Mouse (Mus musculus): Measurements from ENCODE around the gene Rpl29.

Gene Rpl29

DNA sequence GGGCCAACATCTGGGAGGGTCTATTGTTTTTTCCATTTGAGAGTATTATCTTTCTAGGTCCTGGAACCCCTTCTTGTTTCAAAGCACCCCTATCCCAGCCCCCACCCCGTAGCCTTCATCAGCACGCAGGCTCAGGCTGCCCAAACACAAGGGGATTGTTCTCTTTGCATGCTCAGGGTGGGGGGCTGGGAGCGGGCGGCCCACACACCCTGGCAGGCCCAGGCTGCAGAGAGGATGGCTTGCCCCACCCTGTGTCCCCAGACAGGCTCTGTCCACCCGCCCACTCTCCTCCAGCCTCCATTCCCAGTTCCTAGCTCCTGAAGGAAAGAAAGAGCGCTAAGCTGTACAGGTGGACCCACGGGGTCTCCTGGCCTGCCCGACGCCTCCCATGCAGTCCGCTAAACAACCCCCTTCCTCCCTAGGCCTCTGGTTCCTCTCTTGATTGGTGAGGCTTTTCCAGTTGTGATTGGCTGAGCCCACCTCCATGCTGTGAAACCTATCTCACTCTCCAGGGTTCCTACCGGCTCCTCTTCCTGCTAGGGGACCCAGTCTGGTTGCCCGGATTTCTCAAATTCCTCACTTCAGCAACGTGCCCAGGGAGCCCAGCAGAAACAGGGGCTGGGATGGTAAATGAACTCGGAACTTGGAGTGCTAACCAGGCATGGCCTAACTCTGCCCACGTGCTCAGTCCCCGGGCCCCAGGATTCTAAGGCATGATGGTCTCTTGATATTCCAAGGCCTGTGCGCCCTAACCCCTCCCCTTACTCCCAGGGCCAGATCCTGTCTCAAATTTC, 25.8 kb downstream of the Rpl29 start:
- no peak for DNase-seq (ENCODE audit: low read depth, low spot score)

DNA sequence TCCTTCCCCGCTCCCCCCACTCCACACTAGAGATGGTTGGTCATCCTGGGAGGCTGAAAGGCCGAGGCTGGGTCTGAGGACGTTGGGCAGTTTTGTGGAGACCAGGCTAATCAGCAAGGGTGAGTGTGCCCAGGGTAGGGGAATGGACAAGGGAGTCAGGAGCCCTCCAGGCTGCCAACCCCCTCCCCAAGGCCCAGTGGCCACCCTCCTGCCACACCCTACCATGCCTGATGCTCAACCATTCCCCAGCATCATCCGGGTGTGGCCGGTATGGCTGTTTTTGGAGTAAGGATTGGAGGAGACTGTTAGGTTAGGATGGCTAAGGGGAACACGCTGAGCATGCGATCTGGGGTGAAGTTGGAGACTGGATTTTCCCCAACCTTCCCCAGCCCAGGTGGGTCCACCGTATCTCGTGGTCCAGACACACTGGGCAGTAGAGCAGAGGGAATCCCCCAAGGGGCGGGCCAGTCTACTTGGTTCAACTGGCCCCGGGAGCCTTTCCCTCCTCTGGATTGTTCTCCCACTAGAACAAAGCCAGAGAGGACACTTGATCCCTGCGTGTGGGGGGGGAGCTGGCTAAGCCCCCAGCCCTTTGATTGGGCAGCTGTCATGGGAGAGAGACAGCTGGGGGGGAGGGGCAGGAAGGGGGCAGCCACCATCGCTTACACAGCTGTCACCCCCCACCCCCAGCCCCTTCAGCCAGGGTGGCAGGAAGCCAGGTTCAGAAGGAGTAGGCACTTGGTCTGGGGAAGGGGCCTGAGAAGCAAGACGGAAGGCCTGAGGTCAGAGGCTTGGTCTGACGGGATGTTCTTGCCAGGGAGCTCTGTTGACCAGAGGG, 27.3 kb downstream of the Rpl29 start:
- no peak for DNase-seq (ENCODE audit: low read depth, low spot score)

DNA sequence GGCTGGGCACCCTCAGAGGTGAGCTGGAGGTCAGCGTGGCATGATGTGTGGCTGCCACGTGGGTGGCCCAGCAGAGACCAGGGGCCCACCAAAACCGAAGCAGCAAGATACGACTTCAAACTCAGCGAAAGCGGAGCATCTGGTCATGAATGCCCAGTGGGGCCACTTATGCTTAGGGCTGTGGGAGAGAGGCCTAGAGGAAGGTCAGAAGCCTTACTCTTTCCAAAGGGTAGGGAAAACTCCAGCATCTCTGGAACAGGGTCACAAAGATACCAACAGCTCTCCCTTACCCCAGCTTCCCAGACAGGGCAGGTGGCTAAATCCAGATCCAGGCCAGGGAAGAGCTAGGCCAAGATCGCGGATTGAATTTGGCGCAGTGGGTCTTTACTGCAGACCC, 27.9 kb downstream of the Rpl29 start:
- DNase-seq (ENCODE audit: low read depth, low spot score) = no peak

DNA sequence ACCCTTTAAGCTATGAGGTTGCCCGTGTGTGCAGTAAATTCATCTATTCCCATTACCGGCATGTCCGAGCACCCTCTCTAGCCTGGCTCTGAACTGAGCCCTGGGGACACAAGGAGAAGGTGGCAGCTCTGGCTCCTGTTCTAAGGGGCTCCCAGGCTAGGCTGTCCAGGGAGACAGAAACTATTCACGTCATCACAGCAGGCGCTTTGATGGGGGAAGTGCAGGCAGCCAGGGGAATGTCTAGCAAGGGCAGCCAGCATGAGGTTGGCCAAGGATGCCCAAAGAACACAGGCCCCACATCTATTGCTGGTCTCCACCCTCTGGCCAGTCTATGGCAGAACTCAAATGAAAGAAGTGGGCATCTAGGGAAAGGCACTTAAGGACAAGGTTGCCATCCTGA, 28.7 kb downstream of the Rpl29 start:
- no peak for DNase-seq (ENCODE audit: low read depth, low spot score)

DNA sequence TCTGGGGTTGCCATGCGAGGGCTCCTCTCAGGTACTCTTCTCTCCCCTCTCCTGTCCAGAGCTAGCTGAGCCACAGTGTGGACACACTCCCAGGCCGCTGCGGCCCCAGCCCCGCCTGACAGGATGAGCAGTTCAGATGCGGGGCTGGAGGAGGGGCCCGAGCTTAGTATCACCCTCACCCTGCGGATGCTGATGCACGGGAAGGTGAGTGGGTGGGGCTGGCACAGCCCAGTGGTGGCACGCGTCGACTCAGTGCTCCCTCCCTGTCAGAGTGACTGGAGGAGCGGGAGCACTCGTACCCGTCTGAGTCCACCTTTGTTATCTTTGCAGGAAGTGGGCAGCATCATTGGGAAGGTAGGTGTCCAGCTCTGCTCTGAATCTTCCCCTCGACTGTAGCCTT, 30.7 kb downstream of the Rpl29 start:
- no peak for DNase-seq (ENCODE audit: low read depth, low spot score)

DNA sequence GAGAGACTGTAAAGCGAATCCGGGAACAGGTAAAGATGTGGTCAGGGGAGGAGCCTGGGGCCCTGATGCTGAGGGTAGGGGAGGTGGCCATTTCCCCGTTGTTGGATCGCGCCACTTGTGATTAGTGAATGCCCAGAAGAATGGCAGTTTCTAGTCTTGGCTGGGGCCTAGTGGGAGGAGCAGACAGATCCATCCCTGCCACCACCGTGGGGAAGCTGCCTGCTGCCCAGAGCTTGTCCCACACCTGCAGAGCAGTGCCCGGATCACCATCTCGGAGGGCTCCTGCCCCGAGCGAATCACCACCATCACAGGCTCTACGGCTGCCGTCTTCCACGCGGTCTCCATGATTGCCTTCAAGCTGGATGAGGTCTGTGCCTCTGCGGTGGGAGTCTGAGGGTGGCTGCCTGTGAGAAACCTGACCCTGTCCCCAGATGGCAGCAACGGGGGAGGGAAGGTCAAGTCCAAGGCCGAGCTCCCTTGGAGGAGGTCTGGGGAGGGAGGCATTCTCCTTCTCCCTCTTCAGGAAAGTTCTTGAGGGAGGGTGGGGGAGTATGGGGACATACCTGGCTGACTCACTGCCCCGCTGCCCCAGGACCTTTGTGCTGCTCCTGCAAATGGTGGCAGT, 31.3 kb downstream of the Rpl29 start:
- no peak for DNase-seq (ENCODE audit: low read depth, low spot score)

DNA sequence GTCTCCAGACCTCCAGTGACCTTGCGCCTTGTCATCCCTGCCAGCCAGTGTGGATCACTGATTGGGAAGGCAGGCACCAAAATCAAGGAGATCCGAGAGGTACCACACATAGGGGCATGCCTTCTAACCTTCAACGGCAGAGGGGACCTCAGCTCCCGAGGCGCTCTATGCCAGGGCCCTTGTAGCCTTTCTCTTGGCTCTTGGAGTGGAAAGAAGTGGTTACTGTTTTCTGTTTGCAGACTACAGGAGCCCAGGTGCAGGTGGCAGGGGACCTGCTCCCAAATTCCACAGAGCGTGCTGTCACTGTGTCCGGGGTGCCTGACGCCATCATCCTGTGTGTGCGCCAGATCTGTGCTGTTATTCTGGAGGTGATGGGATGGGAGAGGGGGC, 31.8 kb downstream of the Rpl29 start:
- no peak for DNase-seq (ENCODE audit: low read depth, low spot score)

DNA sequence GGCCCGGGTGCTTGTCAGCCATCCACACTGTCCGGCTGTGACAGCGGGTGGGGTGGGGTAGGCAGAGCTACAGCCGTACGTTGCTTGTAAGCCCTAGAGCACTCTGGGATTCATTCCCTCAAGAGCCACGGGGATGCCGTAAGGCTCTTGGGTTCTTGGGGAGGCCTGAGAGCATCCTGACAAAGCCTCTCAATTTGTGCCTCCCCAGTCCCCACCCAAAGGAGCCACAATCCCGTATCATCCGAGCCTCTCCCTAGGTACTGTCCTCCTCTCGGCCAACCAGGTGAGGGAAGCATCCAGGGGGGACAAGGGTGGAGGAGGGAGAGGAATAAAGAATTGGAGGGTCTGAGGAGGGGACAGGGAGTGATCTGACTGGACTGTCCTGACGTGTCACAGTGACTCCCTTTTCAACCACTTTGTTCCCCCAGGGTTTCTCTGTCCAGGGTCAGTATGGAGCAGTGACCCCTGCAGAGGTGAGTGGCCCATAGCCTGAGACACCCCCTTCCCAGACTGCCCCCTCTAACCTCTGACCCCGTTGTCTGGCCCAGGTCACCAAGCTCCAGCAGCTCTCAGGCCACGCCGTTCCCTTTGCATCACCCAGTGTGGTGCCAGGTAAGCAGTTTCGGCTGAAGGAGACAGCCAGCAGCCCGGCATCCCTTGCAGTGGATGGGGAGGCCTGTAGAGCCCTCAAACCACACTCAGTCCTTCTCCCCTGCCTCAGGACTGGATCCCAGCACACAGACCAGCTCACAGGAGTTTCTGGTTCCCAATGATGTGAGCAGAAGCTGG, 32.6 kb downstream of the Rpl29 start:
- DNase-seq (ENCODE audit: low read depth, low spot score) = no peak

DNA sequence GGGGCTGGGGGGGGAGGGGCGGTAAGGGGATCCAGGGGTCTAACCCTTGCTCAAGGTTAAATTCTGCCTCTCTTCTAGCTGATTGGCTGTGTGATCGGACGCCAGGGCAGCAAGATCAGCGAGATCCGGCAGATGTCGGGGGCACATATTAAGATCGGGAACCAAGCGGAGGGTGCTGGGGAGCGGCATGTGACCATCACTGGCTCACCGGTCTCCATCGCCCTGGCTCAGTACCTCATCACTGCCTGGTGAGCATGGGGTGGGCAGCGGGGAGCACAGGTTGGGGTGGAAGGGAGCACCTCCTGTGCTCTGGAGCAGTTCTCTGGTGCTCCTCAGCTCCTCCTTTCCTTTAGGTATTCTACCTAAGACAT, 33.2 kb downstream of the Rpl29 start:
- DNase-seq (ENCODE audit: low read depth, low spot score) = no peak

DNA sequence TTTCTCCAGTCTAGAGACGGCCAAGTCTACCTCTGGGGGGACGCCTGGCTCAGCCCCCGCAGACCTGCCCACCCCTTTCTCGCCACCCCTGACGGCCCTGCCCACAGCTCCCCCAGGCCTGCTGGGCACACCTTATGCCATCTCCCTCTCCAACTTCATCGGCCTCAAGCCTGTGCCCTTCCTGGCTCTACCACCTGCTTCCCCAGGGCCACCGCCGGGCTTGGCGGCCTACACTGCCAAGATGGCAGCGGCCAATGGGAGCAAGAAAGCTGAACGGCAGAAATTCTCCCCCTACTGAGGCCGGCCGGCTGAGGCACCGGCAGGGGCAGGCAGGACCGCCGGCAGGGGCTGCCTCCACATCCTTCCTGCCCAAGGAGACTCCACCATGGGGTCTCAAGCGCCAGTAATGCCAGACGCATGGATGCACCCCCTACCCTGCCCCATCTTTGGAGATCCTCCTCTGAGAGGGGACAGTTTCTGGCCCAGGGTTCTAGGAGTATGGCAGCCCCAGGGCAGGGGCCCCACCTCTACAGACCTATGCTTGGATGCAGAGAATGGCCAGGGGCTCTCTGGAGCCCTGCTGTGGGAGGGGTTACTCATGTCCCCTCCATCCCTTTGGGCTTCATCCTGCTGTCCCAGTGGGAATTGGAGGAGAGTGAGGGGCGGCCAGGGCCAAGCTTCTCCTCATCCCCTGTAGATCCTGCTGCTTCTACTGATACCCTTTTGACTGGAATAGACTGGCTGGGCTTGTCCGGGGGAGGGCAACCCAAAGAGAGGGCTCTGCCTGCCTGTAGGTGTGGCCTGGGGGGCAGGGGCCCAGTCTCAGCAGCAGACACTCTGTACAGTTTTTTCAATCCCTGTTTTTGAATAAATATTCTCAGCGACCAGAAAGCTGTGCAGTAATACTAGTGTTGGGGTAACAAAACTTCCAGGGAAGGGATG, 34.1 kb downstream of the Rpl29 start:
- DNase-seq (ENCODE audit: low read depth, low spot score) = no peak

DNA sequence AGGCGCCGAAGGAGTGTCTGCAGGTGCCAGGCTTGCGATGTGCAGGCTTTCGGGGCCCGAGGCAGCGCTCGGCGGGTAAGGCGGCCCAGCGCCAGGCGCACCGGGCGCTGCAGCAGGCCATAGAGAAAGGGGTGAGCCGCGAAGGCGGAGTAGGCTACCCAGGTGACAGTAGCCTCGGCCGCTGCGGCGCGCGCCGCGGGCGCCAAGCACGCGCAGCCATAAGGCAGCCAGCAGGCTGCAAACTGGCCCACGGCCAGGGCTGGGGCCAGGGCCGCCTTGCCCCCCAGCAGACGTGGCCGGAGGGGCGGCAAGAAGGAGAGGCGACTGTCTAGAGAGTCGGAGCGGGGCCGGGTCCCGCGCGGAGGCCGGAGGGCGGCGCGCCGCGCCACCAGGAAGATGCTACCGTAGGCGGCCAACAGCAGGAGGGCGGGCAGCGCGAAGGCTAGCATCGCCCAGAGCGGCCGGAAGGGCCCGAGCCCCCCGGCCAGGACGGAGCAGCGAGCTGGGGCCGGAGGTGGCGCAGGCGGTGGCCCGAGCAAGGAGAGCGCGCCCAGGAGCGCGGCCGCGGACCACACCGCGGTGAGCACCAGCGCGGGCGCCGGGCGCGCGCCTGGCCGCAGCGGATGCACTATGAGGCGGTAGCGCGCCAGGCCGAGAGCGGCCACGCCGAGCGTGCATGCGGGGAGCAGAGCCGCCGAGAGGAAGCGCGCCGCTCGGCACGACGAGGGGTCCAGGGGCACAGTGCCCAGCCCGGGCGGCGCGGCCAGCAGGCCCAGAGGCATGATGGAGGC, 35.7 kb downstream of the Rpl29 start:
- no peak for DNase-seq (ENCODE audit: low read depth, low spot score)

DNA sequence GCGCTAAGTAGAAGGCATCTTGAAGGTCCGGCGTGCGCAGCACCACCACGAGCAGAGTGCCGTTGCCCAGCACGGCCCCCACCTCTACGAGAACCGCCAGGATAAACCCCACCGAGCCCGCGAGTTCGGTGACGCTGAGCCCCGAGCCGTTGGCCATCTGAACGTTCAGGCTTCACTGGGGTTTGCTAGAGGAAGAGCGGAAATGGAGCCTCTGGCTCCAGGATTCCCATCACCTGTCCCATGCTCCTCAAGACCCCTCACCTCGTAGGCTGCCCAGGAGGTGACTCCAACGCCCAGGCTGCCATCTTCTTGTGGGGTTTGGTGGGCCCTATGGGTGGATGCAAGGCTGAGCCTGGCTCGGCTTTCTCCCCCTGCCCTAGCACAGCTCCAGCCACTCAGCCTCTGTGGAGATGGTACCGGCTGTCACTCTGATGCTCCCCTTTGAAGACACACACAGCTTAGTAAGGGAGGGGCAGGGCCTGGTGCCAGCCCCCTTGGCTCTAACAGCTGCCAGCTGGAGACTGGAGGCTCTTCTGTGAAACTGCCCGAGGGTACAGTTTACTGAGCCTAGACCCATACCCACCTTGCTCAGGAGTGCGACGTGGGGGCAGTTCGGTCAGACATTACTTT, 36.4 kb downstream of the Rpl29 start, which contains the start of gene Gpr62:
Gene Gpr62, minus strand, starts transcription at position 368 of the 630 bp plus-strand sequence.
- DNase-seq (ENCODE audit: low read depth, low spot score) = no peak

DNA sequence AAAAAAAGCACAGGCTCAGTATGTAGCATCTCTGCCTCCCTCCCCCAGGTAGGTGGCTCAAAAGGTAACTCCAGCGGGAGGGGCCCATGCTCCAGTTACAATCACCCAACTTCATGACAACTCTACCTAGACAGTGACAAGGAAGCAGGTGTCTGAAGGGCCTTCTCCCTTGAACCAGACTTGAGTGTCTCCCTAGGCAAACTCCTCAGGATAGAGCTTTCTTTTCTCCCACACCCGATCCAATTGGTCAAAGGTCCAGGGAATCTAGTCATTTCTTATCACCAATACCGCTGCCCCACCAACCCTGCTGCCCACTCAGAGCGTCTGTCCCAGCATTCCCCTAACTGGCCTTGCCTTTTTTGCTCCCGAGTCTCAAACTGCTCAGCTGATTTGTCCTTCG, 37.5 kb downstream of the Rpl29 start:
- no peak for DNase-seq (ENCODE audit: low read depth, low spot score)

DNA sequence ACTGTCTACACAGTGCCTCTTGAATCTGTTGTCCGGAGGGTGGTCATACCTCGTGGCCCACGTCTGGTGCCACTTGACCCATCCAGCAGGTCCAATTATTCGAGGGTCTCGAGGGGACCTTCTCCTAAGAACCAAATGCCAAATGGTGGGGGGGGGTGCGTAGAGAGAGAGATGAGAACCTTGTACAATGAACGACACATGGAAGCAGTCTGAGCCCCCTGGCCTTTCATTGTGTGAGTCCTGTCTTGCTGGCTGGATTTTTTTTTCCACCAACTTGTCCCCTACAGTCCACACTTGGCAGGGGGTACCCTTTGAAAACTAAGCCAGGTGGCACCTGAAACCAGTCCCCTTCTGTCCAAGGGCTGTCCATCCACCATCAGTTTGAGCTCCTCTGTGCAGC, 38.5 kb downstream of the Rpl29 start:
- no peak for DNase-seq (ENCODE audit: low read depth, low spot score)

DNA sequence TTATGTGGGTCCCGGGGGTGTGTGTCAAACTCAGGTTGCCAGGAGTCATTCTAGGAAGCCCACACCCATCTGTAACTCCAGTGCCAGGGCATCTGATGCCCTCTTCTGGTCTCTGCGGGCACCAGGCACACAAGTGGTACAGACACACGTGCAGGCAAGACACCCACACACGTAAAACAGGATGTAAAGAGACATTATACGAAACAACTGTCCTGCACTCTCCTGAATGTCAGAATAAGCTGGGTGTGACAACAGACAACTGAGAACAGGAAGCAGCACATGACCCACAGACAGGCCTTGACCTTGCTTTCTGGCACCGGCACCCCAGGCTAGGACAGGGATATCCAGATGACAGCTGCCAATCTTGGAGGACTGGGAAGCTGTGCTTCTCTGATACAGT, 40.1 kb downstream of the Rpl29 start:
- DNase-seq (ENCODE audit: low read depth, low spot score) = no peak

DNA sequence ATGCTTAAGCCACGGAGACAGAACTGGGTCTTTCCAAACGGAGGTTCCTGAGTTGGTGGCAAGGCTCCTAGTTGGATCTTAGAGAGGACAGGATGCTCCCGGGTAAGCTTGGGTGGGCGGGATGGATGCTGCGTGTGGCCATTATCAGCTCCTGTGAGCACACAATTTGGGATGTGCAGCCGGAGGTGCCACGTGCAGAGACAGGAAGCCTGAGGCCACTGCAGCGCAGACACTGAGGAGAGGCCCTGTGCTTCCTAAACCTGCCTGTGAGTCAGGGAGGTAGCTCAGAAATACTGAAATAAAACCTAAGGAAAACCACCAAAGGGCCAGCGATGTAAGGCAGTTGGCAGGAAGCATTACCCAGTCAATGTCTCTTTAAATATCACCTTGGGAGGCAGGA, 40.5 kb downstream of the Rpl29 start:
- DNase-seq (ENCODE audit: low read depth, low spot score) = no peak

DNA sequence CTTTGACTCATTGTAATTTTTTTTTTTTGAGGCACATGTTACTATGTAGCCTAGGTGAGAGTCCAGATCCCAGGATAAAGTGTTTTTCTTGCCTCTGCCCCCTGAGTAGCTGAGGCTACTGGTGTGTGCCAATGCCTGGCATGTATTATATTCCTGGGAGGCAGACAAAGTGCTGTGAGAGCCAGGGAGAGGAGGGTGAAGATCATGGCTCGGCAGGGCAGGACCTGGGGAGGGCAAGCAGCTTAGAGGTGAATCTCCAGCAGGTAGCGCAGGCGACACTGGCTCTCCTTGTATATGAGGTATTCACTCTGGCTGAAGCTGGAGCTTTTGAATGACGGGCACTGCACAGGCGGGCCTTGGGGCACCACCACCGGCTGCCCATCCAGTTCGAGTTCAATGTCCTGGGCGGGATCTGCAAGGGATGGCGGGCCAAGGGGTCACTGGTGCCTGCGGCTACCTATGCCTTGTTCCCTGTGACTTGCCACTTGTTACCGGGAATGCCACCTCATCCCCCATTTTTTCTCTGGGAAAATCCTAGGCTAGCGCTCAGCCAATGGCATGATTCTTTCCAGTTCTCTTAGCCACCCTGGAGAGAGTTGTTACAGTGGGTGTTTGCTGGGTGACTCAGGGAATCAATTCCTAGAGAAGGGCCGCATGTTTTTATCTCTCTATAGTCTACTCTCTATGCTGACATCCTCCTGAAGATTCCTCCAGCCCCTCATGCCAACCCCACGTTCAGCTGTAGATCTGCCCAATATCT, 41.9 kb downstream of the Rpl29 start:
- DNase-seq (ENCODE audit: low read depth, low spot score) = no peak

DNA sequence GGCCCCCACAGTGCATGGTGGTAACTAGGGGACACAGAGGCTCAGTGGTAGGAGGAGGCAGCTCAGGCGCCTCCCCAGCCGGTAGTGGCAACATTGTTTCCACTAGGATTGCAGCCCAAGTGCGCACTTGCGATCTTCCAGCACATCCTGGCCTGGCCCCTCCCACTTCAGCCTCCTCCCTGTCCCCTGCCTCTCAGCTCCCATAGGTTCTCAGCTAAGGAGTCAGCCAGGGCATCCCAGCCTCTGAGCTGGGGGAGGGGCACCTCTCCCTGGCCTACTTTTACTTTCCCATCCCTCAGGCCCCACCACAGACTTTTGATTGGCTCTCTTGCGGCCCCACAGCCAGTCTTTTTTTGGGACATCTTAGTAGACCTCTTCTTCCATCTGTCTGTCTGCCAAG, 42.6 kb downstream of the Rpl29 start:
- DNase-seq (ENCODE audit: low read depth, low spot score) = no peak

DNA sequence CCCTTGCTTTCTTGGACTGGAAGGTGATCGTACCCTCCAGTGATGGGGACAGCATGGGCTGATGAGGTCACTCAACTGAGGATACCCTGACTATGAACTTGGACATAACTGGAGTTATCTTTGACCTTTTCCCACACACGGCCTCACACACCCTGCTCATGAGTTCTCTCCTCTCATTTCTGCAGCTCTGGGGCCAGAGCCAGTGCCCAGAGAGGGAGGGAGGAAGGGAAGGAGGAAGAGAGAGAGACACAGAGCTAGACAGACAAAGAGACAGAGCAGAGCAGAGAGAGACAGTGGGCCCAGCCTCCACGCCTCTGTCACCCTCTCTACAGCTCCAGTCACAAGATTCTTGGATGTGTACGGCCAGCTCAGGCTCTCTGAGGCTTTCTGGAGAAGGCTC, 43.1 kb downstream of the Rpl29 start:
- no peak for DNase-seq (ENCODE audit: low read depth, low spot score)

Data from retina, adult 2 months (tissue).